Mouse (Mus musculus) megakaryocyte progenitor cell, adult 5-6 weeks (primary cell): ENCODE data around the gene Gpr6. TPM values are rescaled to one million over a fixed set of nuclear protein-coding genes. Genes with fewer than 3 reads are reported as not detected.

Experiments
- total RNA-seq, 2 experiments: library from RNA; stranded (forward) in 1 of 2; stranded (reverse) in 1 of 2; fragments of 157-497, 149-512 nt in 1 of 2; fragments of 200-1000 nt in 1 of 2; gene quantifications; 2 replicates each; pipeline versions ENCODE4 v1.2.3 to v1.2.4; 2015 to 2017

Gene Gpr6
- total RNA-seq, 2 experiments from 2014 or later: not detected

Other genes with a start within 250 kb of the Gpr6 start
- 75.1 and 82.8 TPM in 2 replicates for gene Cdc40, start 189.0 kb downstream of the Gpr6 start, total RNA-seq (2015)
- 28.3 and 37.4 TPM in 2 replicates for gene Cdc40, start 189.0 kb downstream of the Gpr6 start, total RNA-seq (2017)
- gene Wasf1, start 188.8 kb downstream of the Gpr6 start, total RNA-seq (2015): 0.07 TPM in 1 of 2 replicates, not detected in the other
- not detected in 2 replicates for gene Wasf1, start 188.8 kb downstream of the Gpr6 start, total RNA-seq (2017)
- gene Fig4, start 231.0 kb upstream of the Gpr6 start, total RNA-seq (2015): 25.5 and 27.1 TPM in 2 replicates
- 27.9 and 32.7 TPM in 2 replicates for gene Fig4, start 231.0 kb upstream of the Gpr6 start, total RNA-seq (2017)
- gene Ak9, start 231.7 kb upstream of the Gpr6 start, total RNA-seq (2015): not detected in 2 replicates
- gene Ak9, start 231.7 kb upstream of the Gpr6 start, total RNA-seq (2017): 0.03 TPM in 1 of 2 replicates, not detected in the other